Mouse (Mus musculus): Measurements from ENCODE around the gene Ror1. TPM values are rescaled to one million over a fixed set of nuclear protein-coding genes. Genes with fewer than 3 reads are reported as not detected.

The Ror1 gene
- polyA plus RNA-seq, 1 experiment from 2014 or later: 2.6 TPM

DNA sequence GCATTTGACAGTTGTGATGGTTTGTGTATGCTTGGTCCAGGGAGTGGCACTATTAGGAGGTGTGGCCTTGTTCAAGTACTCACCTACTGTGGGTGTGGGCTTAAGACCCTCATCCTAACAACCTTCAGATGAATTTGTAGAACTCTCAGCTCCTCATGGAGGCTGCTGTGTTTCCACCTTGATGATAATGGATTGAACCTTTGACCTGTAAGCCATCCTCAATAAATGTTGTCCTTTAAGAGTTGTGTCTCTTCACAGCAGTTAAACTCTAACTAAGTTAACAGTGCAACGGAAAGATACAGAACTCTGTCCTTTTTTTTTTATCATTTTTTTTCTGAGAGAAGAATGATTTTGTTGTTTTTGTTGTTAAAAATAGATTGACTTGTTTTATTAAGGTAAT, 23.8 kb downstream of the Ror1 start:
- TF ChIP-seq CTCF (IDR thresholded peaks at IDR 0.05; ENCODE audit: low read depth): no peak
- TF ChIP-seq EP300 (optimal IDR thresholded peaks at IDR 0.05): no peak
- Histone ChIP-seq H3K27me3 (ENCODE audit: control insufficient read depth, insufficient read depth, low read length) (no peaks in the 10 kb centered on the region), H3K9me3 (ENCODE audit: control insufficient read depth, low read length) (no peaks in the 10 kb centered on the region), H3K36me3 (ENCODE audit: control insufficient read depth, insufficient read depth, low read length) (no peaks in the 10 kb centered on the region), H3K9ac (ENCODE audit: low read length) (no peak overlapping the region), H3K4me2 (replicated peaks; ENCODE audit: low read depth) (no peak overlapping the region), H3K4me1 (replicated peaks; ENCODE audit: control insufficient read depth, insufficient read depth) (no peaks in the 10 kb centered on the region), H3K27ac (replicated peaks) (no peak overlapping the region), H3K4me3 (ENCODE audit: low read depth, low read length) (no peak overlapping the region)
- DNase-seq (ENCODE audit: low spot score) (no peak), ATAC-seq (ENCODE audit: low FRiP score, low TSS enrichment) (no peak)
- 81% methylated on average over 1 of the region's 1 CpGs for WGBS

DNA sequence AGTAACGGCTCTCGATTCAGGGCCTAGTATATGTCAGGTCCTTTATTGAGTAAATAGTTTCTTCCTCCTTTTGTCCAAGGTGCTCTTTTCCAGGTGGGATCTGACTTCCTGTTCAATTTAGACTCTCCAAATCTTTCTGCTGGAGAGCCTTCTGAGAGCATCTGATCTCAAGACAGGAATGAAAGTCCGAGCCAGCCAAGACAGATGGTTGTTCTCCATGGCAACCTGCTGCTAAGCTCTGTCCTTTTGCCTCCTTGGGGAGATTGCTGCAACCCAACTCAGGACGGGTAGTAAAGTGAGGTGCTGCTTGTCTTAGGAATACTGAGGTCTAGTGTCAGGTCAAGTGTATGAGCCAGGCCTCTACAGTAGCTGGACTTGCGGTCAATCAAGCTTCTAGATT, 25.0 kb downstream of the Ror1 start:
- Histone ChIP-seq H3K4me3 (ENCODE audit: low read depth, low read length) (no peak overlapping the region), H3K27me3 (ENCODE audit: control insufficient read depth, insufficient read depth, low read length) (no peaks in the 10 kb centered on the region), H3K9me3 (ENCODE audit: control insufficient read depth, low read length) (no peaks in the 10 kb centered on the region), H3K9ac (ENCODE audit: low read length) (no peak overlapping the region), H3K27ac (replicated peaks) (no peak overlapping the region), H3K4me1 (replicated peaks; ENCODE audit: control insufficient read depth, insufficient read depth) (no peaks in the 10 kb centered on the region), H3K36me3 (ENCODE audit: control insufficient read depth, insufficient read depth, low read length) (no peaks in the 10 kb centered on the region), H3K4me2 (replicated peaks; ENCODE audit: low read depth) (no peak overlapping the region)
- no peak for DNase-seq (ENCODE audit: low spot score)
- 78% methylated on average over 5 of the region's 5 CpGs for WGBS
- ATAC-seq (ENCODE audit: low FRiP score, low TSS enrichment): no peak
- TF ChIP-seq EP300 (optimal IDR thresholded peaks at IDR 0.05) (no peak), CTCF (IDR thresholded peaks at IDR 0.05; ENCODE audit: low read depth) (no peak)

DNA sequence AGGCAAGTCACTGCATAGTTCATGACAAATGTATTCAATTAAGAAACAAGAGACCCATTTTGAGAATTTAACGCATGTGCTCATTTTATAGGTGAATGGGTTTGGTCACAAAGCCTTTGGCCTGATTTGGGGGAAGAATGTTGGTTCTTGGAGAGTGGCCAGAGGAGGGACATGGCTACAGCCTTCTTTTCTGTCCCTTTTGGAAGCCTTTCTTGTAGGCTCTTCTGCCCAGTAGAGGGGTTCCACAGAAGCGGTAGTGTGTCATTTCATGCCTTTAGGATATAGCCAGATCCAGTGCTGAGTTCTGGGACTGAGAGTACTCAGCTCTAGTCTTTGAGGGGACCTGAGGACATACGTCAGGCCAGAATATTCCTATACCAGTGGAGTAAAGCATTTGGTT, 26.8 kb downstream of the Ror1 start:
- H3K4me2 ChIP-seq (replicated peaks; ENCODE audit: low read depth): no peak overlapping the region
- no peaks in the 10 kb centered on the region for H3K4me1 ChIP-seq (replicated peaks; ENCODE audit: control insufficient read depth, insufficient read depth)
- H3K9ac ChIP-seq (ENCODE audit: low read length): no peak overlapping the region
- no peaks in the 10 kb centered on the region for H3K36me3 ChIP-seq (ENCODE audit: control insufficient read depth, insufficient read depth, low read length)
- 92% methylated on average over 3 of the region's 3 CpGs for WGBS
- no peak for TF ChIP-seq EP300 (optimal IDR thresholded peaks at IDR 0.05)
- no peak for TF ChIP-seq CTCF (IDR thresholded peaks at IDR 0.05; ENCODE audit: low read depth)
- ATAC-seq (ENCODE audit: low FRiP score, low TSS enrichment) (no peak), DNase-seq (ENCODE audit: low spot score) (no peak)
- H3K27ac ChIP-seq (replicated peaks): no peak overlapping the region
- no peaks in the 10 kb centered on the region for H3K27me3 ChIP-seq (ENCODE audit: control insufficient read depth, insufficient read depth, low read length)
- no peak overlapping the region for H3K4me3 ChIP-seq (ENCODE audit: low read depth, low read length)
- H3K9me3 ChIP-seq (ENCODE audit: control insufficient read depth, low read length): no peaks in the 10 kb centered on the region

DNA sequence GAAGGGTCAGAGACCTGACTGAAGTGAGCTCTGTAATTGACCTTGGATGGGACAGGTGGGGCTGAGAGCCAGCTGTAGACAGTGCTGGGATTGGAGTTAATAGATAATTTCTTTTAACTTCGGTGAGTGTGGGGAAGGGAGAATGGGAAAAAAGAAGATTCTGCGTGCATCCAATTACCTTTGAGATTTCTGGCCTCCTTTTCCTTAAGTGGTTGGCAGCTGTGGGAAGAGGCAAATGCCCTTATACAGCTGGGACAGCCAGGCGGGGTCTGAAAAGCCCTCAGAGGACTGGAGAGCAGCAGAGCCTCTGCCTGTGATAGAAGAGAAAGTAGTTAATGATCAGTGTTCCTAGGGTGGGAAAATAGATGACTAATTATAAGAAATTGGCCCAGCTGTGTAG, 27.9 kb downstream of the Ror1 start:
- Histone ChIP-seq H3K36me3 (ENCODE audit: control insufficient read depth, insufficient read depth, low read length) (no peaks in the 10 kb centered on the region), H3K9me3 (ENCODE audit: control insufficient read depth, low read length) (no peaks in the 10 kb centered on the region), H3K9ac (ENCODE audit: low read length) (no peak overlapping the region), H3K4me3 (ENCODE audit: low read depth, low read length) (no peak overlapping the region), H3K27me3 (ENCODE audit: control insufficient read depth, insufficient read depth, low read length) (no peaks in the 10 kb centered on the region), H3K4me1 (replicated peaks; ENCODE audit: control insufficient read depth, insufficient read depth) (no peaks in the 10 kb centered on the region), H3K27ac (replicated peaks) (no peak overlapping the region), H3K4me2 (replicated peaks; ENCODE audit: low read depth) (no peak overlapping the region)
- WGBS: 73% methylated on average over 3 of the region's 3 CpGs
- TF ChIP-seq EP300 (optimal IDR thresholded peaks at IDR 0.05) (no peak), CTCF (IDR thresholded peaks at IDR 0.05; ENCODE audit: low read depth) (no peak)
- DNase-seq (ENCODE audit: low spot score) (no peak), ATAC-seq (ENCODE audit: low FRiP score, low TSS enrichment) (no peak)

DNA sequence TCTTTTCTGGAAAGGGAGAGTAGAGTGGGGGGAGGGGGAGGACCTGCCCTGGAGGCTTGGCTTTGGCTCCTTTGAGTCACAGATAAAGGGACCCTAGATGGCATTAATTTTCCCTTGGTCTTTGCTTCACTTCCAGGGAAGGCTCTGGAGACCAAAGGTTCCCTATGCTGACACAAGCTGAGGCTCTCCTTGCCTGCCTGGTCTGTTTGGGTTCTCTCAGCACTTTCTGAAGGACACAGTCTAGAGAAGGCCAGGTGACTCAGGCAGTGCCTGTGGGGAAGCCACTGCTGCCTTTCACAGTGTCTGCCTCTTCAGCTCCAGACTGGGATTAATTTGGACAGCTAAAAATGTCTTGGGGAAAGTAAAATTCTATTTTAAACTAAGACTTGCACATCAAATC, 28.5 kb downstream of the Ror1 start:
- H3K27ac ChIP-seq (replicated peaks): no peak overlapping the region
- H3K27me3 ChIP-seq (ENCODE audit: control insufficient read depth, insufficient read depth, low read length): no peaks in the 10 kb centered on the region
- no peak for TF ChIP-seq EP300 (optimal IDR thresholded peaks at IDR 0.05)
- no peak for TF ChIP-seq CTCF (IDR thresholded peaks at IDR 0.05; ENCODE audit: low read depth)
- no peak overlapping the region for H3K4me3 ChIP-seq (ENCODE audit: low read depth, low read length)
- no peak for ATAC-seq (ENCODE audit: low FRiP score, low TSS enrichment)
- no peak overlapping the region for H3K4me2 ChIP-seq (replicated peaks; ENCODE audit: low read depth)
- H3K36me3 ChIP-seq (ENCODE audit: control insufficient read depth, insufficient read depth, low read length): no peaks in the 10 kb centered on the region
- H3K9ac ChIP-seq (ENCODE audit: low read length): no peak overlapping the region
- H3K9me3 ChIP-seq (ENCODE audit: control insufficient read depth, low read length): no peaks in the 10 kb centered on the region
- 0 out of 2 replicates have a peak, but pooled peaks cover 2% of the 10 kb centered on the region for H3K4me1 ChIP-seq (replicated peaks; ENCODE audit: control insufficient read depth, insufficient read depth)
- no peak for DNase-seq (ENCODE audit: low spot score)

DNA sequence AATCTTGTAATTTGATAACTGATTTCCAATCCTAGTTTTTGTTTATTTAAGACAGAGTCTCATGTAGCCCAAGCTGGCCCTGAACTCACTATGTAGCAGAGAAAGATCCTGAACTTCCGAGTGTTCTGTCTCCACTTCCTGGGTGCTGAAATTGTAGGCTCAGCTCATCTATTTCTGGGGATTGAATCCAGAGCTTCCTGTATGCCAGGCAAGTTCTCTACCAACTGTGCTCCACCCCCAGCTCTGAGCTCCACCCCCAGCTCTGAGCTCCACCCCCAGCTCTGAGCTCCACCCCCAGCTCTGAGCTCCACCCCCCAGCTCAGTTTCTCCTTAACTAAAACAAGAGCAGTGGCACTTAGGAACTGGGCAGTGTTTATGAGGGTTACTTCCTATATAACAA, 29.3 kb downstream of the Ror1 start:
- Histone ChIP-seq H3K4me2 (replicated peaks; ENCODE audit: low read depth) (no peak overlapping the region), H3K4me1 (replicated peaks; ENCODE audit: control insufficient read depth, insufficient read depth) (peaks cover 2% of the 10 kb centered on the region; the same call in 1 of the 2 replicates), H3K27me3 (ENCODE audit: control insufficient read depth, insufficient read depth, low read length) (no peaks in the 10 kb centered on the region), H3K27ac (replicated peaks) (no peak overlapping the region), H3K9ac (ENCODE audit: low read length) (no peak overlapping the region), H3K36me3 (ENCODE audit: control insufficient read depth, insufficient read depth, low read length) (no peaks in the 10 kb centered on the region), H3K9me3 (ENCODE audit: control insufficient read depth, low read length) (no peaks in the 10 kb centered on the region), H3K4me3 (ENCODE audit: low read depth, low read length) (no peak overlapping the region)
- 91% methylated on average over 1 of the region's 1 CpGs for WGBS
- DNase-seq (ENCODE audit: low spot score) (no peak), ATAC-seq (ENCODE audit: low FRiP score, low TSS enrichment) (no peak)
- no peak for TF ChIP-seq EP300 (optimal IDR thresholded peaks at IDR 0.05)
- no peak for TF ChIP-seq CTCF (IDR thresholded peaks at IDR 0.05; ENCODE audit: low read depth)

Measured in stomach, postnatal 0 days (tissue).